Mouse (Mus musculus) urinary bladder, postnatal 4 days (tissue): ENCODE measurements around the gene Dtd1.

Experiments
- DNase-seq, 2 experiments: peaks; one replicate each; pipeline ENCODE4 v3.0.0; 2021 to 2022; ENCODE audit warnings: low spot score in 2 of 2

Dtd1 gene

GRCm38 (mm10) chr2:144640101-144640500 is 40.4 kb downstream of the Dtd1 start:
- DNase-seq, result no peak

GRCm38 (mm10) chr2:144641991-144642390 is 42.3 kb downstream of the Dtd1 start:
- DNase-seq, result no peak

- no peak for DNase-seq
Measured at GRCm38 (mm10) chr2:144646360-144646759, 46.7 kb downstream of the Dtd1 start.

- no peak for DNase-seq
Measured at GRCm38 (mm10) chr2:144647151-144647550, 47.5 kb downstream of the Dtd1 start.

GRCm38 (mm10) chr2:144649960-144650359 is 50.3 kb downstream of the Dtd1 start:
- no peak for DNase-seq

GRCm38 (mm10) chr2:144652841-144653240 is 53.1 kb downstream of the Dtd1 start:
- no peak for DNase-seq

- DNase-seq, result no peak
Measured at GRCm38 (mm10) chr2:144655307-144655706, 55.6 kb downstream of the Dtd1 start.

GRCm38 (mm10) chr2:144668507-144668906 is 68.8 kb downstream of the Dtd1 start:
- no peak for DNase-seq

- DNase-seq, result no peak
Measured at GRCm38 (mm10) chr2:144670289-144670930, 70.7 kb downstream of the Dtd1 start.

GRCm38 (mm10) chr2:144672397-144672796 is 72.7 kb downstream of the Dtd1 start:
- DNase-seq, result no peak

- no peak for DNase-seq
Measured at GRCm38 (mm10) chr2:144676546-144677228, 77.0 kb downstream of the Dtd1 start.

GRCm38 (mm10) chr2:144677229-144677571 is 77.5 kb downstream of the Dtd1 start:
- DNase-seq, result no peak

GRCm38 (mm10) chr2:144678779-144679178 is 79.1 kb downstream of the Dtd1 start:
- no peak for DNase-seq

- no peak for DNase-seq
Measured at GRCm38 (mm10) chr2:144679394-144679793, 79.7 kb downstream of the Dtd1 start.

GRCm38 (mm10) chr2:144692219-144692732 is 92.6 kb downstream of the Dtd1 start:
- DNase-seq, result no peak

GRCm38 (mm10) chr2:144692777-144693176 is 93.1 kb downstream of the Dtd1 start:
- no peak for DNase-seq

- no peak for DNase-seq
Measured at GRCm38 (mm10) chr2:144694923-144695322, 95.2 kb downstream of the Dtd1 start.

- DNase-seq, result no peak
Measured at GRCm38 (mm10) chr2:144698046-144698445, 98.3 kb downstream of the Dtd1 start.

GRCm38 (mm10) chr2:144700608-144701007 is 100.9 kb downstream of the Dtd1 start:
- no peak for DNase-seq

- no peak for DNase-seq
Measured at GRCm38 (mm10) chr2:144701415-144702149, 101.9 kb downstream of the Dtd1 start.

GRCm38 (mm10) chr2:144709285-144709684 is 109.6 kb downstream of the Dtd1 start:
- no peak for DNase-seq

- DNase-seq, result no peak
Measured at GRCm38 (mm10) chr2:144709704-144710103, 110.0 kb downstream of the Dtd1 start.

GRCm38 (mm10) chr2:144714596-144714995 is 114.9 kb downstream of the Dtd1 start:
- no peak for DNase-seq
